Mouse (Mus musculus) telencephalon, adult 2 months (tissue): ENCODE measurements around the gene Gm2a.

Source experiments
- DNase-seq: peaks from one replicate; pipeline ENCODE4 v3.0.0-alpha.2; 2011; ENCODE audit warnings: low read depth, low spot score

The Gm2a gene

DNA sequence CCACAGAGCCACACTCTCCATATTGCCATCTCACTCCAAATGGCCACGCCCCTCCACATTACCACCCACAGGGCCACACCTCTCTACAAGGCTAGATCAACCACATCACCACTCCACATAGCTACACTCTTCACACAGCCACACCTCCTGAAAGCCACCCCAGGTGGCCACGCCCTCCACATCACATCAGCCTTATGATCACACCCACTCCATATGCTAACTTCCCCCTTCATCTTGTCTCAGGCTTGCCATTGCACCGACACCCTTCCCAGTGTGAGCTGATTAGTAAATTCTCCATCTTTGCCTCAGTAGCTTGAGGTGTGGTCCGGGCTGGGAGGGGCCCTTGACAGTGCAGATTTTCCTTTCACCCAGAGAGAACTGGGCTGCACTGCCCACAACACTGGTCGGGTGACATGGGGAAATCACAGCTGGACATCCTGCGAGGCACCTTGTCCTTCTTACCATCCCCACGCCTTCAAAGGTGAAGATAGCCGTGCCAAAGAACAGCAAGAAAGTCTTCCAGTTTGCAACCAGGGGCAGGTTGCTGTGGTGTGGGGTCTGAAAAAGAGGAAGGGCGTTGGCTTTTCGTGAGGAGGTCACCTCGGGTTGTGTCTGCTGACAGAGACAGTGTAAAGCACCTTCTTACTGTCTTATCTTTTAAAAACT is 33.3 kb downstream of the Gm2a start:
- DNase-seq = no peak

DNA sequence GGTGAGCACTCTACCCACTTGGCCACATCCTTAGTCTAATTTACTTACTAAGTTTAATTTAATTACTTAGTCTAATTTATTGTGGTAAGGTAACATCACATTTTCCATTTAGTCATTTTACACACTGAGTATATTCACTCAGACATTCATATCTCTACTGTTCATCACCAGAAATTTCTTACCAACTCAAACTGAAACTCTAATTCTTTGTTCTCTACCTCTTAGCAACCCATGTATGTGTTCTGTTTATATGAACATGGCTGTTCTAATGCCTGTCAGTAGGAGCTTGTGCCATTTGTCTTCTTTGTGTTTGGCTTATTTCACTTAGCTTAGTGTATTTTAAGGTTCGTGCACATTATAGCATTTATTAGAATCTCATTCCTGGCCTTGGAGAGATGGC is 34.0 kb downstream of the Gm2a start:
- no peak for DNase-seq

DNA sequence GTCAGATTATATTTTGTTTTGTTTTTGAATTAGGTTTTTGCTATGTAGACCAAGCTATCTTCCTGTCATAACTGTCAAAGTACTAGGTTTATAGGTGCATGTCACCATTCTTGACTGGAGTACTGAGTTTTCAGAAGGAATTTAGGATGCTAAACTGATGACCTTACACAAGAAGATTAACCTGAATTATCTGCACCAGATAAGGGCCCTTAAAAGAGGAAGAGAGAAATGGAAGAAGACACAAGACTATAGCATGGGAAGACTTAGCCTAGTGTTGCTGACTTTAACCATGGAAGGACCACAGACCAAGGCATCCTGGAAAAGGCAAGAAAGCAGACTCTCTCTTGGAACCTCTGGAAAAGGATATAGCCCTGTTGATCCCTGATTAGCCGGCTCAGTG is 35.3 kb downstream of the Gm2a start:
- DNase-seq = no peak

- DNase-seq = no peak
These were observed 36.5 kb downstream of the Gm2a start for GRCm38 (mm10) chr11:55134407-55134806.

DNA sequence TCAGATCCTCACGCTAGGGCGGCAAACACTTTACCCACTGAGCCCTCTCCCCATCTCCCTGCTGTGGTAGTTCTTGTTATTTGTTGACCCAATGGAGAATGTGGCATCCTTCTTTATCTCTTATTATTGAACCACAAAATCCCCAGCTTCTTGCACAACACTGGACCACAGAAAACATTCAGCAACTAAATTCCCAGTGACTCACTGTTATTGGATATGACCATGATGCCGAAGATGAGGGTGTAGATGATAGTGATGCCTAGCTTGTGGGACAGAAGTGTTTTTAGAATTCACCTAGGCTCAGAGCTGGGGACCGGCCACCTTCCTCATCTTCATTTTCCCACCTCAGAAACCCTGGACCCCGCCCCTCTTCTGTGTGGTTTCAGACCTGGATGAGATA is 37.0 kb downstream of the Gm2a start:
- DNase-seq = no peak

- DNase-seq = peak; percentile 22
These were observed 39.0 kb downstream of the Gm2a start for GRCm38 (mm10) chr11:55136770-55137547.

GRCm38 (mm10) chr11:55137646-55138045 is 39.7 kb downstream of the Gm2a start:
- DNase-seq = no peak

- DNase-seq = no peak
These were observed 43.6 kb downstream of the Gm2a start for GRCm38 (mm10) chr11:55141502-55141901.

GRCm38 (mm10) chr11:55144011-55144410 is 46.1 kb downstream of the Gm2a start:
- DNase-seq = no peak

DNA sequence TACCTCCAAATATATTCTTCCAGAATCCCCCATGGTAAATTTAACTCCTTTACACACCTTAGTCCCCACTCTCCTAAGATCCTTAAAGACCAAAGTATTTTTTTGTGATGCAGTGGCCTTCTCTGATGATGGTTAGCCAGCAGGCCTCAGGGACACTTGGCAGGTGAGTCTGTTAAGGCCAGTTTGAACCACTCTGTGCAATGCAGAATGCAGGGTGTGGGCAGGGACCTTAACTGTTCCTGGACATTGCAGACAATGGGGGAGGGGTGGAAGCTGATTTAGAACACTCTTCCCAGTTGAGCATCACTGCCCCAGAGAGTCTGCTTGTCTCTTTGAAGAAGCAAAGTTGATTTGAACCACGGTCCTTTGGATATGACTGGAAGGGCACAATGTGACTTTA is 48.9 kb downstream of the Gm2a start:
- no peak for DNase-seq

DNA sequence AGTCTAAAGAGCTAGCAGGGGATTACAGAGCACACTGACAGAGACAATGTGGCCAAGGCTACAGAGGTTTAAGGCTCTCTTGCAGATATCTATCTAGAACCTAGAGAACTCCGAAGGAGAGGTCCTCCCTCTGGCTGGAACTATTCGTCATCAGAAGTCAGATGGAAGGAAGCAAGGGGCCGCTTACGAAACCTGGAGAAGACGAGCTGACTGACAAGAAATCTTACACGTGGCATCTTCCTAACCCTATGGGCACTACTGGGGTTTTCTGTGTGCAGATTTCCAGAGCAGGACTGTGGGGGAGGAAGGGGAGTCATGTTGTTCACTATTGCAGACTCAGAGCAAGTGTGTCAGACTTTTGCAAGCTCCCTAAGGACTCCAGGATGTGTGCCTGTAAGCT is 49.5 kb downstream of the Gm2a start:
- no peak for DNase-seq

DNA sequence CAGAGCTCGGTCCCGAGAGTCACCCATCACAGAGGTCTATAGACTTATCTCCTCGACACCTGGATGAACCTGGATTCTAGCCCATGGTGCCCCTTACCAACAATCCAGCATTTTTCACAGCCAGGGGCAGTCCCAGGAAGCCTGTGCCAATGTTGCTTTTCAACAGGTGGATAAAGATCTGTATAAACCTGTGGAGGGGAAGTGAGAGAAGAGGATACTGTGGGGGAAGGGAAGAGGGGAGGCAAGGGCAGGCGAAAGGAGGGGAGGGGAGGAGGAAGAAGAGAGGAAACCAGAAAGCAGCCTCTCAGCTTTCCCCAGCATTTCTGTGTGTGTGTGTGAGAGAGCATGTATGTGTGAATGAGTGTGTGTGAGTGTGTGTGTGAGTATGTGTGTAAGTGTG is 50.5 kb downstream of the Gm2a start:
- no peak for DNase-seq

GRCm38 (mm10) chr11:55151608-55152007 is 53.7 kb downstream of the Gm2a start, which contains the start of gene Slc36a3:
Gene Slc36a3 (minus strand): TSS chr11:55151708.
- no peak for DNase-seq

- DNase-seq = no peak
These were observed 56.6 kb downstream of the Gm2a start for GRCm38 (mm10) chr11:55154398-55155069.

DNA sequence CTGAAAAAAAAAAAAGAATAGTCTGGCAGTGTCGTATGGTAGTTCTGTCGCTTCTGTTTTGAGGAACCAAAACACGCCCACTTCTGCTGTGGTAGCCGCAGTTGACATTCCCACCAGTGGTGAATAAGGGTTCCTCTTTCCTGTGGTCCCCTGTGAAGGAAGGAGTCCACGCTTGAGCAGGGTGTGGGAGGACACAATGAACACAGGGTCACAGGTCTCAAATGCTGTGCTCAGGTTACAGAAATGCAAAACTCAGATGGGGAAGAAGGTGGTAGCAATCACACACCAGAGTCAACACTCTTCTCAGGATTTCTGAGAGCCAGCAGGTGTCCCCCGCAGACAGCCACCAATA is 57.1 kb downstream of the Gm2a start:
- no peak for DNase-seq

GRCm38 (mm10) chr11:55158785-55159359 is 61.0 kb downstream of the Gm2a start:
- DNase-seq = peak; percentile 42
